Mouse (Mus musculus) bone marrow, adult 2 months (tissue): ENCODE measurements around the gene Cox4i1.

Experiments used
- CTCF ChIP-seq: fragments of 200-500 bp; IDR thresholded peaks from 2 replicates; pipeline ENCODE4 v1.5.1; 2011; ENCODE audit warnings: low read length, control low read depth; ENCODE audit not compliant: control insufficient read depth, insufficient read depth
- POLR2A ChIP-seq: fragments of 200-500 bp; IDR thresholded peaks from 2 replicates; pipeline ENCODE4 v1.6.1; 2011; ENCODE audit warnings: low read depth, mild to moderate bottlenecking, control low read depth, low read length, borderline replicate concordance; ENCODE audit not compliant: control insufficient read depth

- TF ChIP-seq CTCF: no peak
- TF ChIP-seq POLR2A: no peak
These were observed 24.9 kb downstream of the Cox4i1 start for GRCm38 (mm10) chr8:120692934-120693333.
